Mouse (Mus musculus): ENCODE results near the gene Col4a1.

DNA sequence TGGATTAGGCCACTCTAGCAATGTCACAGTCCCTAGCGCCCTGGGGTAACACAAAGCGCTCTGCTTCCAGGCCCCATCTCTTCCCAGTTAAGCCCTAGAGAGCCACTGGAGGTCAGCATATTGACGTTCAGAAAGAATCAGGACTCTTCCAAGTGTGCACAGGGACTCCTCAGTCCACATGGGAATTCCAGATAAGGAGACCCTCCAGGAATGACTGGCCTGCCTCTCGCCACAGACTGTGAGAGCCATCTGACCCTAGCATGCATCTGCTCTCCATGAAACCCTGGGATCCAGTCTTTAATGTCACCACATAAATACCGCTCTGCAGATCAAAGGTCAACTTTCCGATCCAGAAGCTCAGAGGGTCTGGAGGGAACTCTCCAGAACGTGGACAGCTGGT, 88.4 kb downstream of the Col4a1 start:
- TF ChIP-seq CTCF (IDR thresholded peaks at IDR 0.05; ENCODE audit: borderline replicate concordance, insufficient read depth, low read depth, low read length), result no peak
- no peak for TF ChIP-seq POLR2A (IDR thresholded peaks at IDR 0.05; ENCODE audit: borderline replicate concordance, insufficient read depth, low read length)
